Mouse (Mus musculus): Measurements from ENCODE around the gene Rpp25l.

GRCm38 (mm10) chr4:41757321-41757720 lies 44.0 kb upstream of the Rpp25l start:
- TF ChIP-seq POLR2A (IDR thresholded peaks at IDR 0.05; ENCODE audit: borderline replicate concordance, extremely low read depth, low read depth, low read length) (no peak), CTCF (IDR thresholded peaks at IDR 0.05; ENCODE audit: insufficient read depth, low read length) (no peak)
